Mouse (Mus musculus): ENCODE results near the gene Mindy1. TPM values are rescaled to one million over a fixed set of nuclear protein-coding genes. Genes with fewer than 3 reads are reported as not detected.

Gene Mindy1
- polyA plus RNA-seq (2017; shearing (Covaris generic)): 10 to 100 TPM; 22.1 to 25.3 TPM

DNA sequence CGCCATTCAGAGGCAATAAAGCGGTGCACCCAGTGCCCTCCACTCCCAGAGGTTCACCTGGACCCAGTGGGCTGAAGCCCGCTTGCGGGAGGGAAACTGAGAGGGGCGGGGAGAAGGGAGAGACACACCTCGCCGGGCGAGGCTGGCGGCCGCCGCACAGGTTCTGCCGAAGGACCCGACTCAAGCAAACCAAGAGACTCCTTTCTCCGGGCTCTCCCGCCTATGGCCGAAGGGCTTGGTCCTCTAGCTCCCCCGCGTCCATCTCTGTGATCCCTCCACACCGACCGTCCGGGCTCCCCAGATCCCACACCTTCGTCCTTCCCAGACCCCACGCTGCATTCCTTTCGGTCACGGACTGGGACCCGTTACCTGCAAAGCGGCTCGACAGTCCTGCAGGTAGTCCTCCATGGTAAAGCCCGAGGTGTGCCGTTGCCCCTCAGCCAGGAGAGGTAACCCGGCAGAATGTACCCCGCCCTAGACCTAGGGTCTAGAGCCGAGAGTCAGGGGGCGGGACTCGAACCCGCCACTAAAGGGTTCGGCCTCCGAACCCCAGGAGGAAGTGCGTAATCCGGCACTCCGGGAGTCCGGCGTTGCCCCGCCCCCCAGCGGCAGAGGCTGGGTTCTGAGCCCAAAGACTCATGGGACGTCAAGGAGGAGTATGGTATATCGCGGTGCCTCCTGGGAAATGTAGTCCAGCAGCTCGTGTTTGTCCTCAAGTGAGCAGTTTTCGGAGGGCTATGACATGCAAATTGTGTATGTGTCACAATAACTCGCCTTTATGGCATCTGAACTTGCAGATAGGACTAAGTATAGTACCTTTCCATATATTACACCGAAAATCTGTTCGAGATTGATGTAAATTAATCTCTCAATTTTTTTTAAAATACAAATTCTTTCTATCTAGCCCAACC is at the start of gene Mindy1, which contains the start of gene Prune1:
TSS of gene Mindy1 (plus strand) at position 130 of the 911 bp plus-strand sequence.
TSS of gene Prune1 (minus strand) at position 861 of the 911 bp plus-strand sequence.
- ATAC-seq: peak; percentile 95

DNA sequence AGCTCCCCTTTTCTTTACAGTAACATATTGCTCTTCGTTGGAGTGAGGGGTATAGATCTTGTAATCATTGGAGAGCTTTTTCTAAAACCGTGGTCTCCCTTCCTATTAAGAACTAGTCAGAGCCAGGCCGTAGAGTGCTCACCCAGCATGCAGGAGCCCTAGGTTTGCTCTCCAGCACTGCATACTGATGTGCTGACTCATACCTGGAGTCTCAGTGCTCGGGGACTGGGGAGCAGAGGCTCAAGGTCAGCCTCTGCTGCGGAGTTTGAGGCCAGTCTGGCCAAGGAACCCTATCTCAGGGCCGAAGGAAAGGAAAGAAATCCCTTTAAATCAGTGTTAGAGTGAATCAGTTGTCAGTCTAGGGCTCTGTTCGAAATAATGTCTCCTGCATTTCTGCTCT is 48.4 kb upstream of the Mindy1 start:
- no peak for ATAC-seq

DNA sequence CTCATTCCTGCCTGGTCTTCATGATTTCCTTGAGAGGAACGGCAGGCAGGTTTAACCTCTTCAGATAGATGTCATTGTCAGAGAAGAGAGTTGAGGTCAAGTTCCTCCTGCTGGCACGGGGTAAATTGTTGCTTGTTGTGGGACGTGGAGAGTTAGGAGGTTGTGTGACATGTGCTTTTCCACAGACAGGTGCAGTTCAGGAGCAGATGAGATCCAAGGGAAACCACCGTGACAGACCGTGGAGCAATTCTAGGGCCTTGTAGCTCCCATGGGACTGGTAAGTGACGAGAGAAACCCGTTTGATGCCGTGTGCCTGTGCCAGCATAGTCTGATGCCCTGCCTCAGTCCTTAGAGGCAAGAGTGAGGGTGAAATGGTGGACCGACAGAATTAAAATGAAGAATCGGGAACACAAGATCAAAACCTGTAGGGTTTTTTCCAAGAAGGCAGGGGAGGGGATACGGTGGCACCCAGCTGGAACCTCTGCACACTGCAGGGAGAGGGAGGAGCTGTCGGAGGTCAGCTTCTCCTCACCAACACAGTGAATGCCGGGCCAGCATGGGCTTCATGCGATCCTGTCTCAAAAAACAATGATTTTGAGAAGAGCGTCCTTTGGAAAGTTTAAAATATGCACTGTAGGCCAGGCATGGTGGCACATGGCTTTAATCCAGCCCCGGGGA is 47.7 kb upstream of the Mindy1 start:
- ATAC-seq: no peak

- ATAC-seq: no peak
Measured at GRCm38 (mm10) chr3:95235386-95236301, 45.5 kb upstream of the Mindy1 start.

GRCm38 (mm10) chr3:95237541-95238099 is 43.5 kb upstream of the Mindy1 start:
- no peak for ATAC-seq

GRCm38 (mm10) chr3:95239022-95239421 is 42.1 kb upstream of the Mindy1 start:
- no peak for ATAC-seq

DNA sequence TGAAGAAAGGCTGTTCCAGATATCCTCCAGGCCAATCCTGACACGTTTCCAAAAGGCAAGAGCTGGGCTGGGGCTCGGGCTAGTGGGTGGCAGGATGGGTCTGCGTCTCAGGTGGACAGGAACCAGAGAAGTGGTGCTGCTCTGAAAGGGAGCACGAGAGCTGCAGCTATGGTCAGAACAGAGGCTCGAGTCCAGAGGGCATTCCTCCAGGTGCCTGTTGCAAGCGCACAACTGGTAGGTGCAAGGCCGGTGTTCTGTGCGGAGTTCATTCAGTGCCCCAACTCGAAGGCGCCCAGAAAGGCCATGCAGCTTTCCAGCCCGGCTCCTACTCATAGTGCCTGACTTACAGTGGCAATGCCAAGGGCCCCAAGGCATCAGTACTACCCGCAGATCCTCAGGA is 41.2 kb upstream of the Mindy1 start:
- ATAC-seq: no peak

- no peak for ATAC-seq
Measured at GRCm38 (mm10) chr3:95240900-95241299, 40.2 kb upstream of the Mindy1 start.

DNA sequence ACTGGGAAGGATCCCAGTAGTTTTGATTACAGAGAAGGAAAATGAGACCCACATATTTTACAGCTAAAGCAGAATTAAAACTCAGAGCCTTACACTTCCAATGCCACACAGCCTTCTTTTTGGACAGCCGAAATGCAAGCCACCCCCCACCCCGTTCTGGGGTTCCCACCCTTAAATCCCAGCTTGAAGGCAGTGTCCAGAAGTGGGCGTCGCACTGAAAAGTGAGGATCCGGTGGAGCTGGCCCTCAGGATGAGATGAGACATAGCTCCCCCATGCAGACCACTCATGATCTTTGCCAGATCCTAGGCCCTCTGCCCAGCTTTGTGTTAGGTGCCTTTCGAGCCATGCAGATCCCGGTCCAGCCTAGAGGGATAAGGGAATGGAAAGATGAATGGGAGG is 39.6 kb upstream of the Mindy1 start, which contains the start of gene Gm128:
TSS of gene Gm128 (minus strand) at position 101 of the 400 bp plus-strand sequence.
- ATAC-seq: no peak

GRCm38 (mm10) chr3:95243086-95243485 is 38.1 kb upstream of the Mindy1 start:
- no peak for ATAC-seq

DNA sequence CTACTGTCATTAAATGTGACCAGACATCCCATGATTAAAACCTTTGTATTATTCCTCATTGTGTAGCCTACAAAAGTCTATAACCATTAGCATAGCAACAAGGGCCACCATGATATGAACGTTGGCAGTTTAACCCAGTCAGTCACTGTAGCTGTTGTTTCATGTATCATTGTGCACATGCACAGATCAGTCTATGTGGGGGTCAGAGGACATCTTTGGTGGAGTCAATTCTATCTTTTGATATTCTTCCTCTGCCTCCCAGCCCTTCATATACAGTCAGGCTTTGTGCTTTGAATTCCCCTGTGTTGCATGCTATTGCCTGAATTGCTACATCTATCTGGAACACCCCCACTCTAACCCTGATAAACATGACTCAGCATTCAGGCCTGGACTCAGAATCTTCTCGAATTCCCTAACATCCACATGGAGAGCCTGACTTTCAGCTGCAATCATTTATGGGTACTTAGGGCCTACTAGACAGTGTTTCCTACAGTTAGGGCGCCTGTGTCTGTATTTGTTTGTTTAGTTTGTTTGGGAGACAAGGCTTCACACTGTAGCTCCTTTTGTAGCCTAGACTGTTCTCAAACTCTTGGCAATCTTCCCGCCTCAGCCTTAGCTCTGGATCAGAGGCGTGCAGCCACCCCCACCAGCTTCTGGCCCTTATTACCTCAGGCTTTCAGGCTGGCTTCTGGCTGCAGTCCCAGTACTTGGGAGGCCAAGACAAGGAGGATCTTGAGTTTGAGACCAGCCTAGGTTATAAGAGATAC is 34.5 kb upstream of the Mindy1 start:
- ATAC-seq: no peak

GRCm38 (mm10) chr3:95247660-95248336 is 33.3 kb upstream of the Mindy1 start:
- no peak for ATAC-seq

DNA sequence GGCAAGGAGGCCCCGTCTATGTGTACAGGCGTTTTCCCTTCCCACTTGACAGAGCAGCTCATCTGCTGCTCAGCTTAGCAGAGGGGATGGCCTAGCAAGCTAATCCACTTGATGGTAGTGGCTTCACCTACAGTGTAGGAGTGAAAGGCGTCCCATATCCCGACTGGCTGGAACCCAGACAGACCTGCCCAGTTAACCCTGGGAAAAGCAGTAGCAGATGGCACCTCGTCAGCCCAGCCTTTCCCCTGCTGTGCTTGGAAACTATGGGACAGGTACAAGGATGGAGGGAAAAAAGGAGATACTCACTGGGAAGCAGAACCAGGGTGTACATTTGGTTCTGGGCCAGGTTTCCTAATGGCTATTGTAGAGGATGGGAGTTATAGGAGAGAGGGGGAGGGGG is 30.8 kb upstream of the Mindy1 start:
- no peak for ATAC-seq

DNA sequence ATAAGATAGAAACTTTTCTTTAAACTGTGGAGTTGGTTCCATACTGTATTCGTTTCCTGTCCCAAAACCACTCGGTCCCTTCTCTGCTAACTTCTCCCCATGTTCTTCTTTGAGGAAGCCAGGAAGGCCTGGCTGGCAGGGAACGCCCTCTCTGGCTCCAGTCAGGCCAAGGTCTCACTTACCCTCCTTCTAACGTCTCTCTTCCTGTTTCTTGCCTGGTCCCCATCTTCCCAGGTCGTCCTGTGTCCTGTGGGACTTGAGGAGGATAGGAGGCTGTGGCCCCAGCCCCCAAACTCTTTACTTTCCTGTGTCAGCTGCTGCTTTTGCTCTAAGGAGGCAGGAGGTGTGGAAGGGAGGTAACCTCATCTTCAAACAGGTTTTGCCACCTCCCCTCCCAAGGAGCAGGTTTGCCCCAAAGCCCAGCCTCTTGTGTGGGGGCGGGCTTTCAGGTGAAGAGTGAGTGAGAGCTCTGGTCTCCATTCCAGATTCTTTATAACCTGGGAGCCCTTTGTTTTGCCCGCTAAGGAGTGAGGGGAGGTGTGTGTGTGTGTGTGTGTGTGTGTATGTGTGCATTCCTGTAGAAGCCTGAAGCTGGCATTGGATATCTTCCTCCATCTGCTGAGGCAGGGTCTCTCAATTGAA is 30.2 kb upstream of the Mindy1 start, which contains the start of gene Bnipl:
TSS of gene Bnipl (minus strand) at position 411 of the 642 bp plus-strand sequence.
- ATAC-seq: no peak

- no peak for ATAC-seq
Measured at GRCm38 (mm10) chr3:95256931-95257330, 24.2 kb upstream of the Mindy1 start.

- ATAC-seq: no peak
Measured at GRCm38 (mm10) chr3:95261975-95262374, 19.2 kb upstream of the Mindy1 start.

DNA sequence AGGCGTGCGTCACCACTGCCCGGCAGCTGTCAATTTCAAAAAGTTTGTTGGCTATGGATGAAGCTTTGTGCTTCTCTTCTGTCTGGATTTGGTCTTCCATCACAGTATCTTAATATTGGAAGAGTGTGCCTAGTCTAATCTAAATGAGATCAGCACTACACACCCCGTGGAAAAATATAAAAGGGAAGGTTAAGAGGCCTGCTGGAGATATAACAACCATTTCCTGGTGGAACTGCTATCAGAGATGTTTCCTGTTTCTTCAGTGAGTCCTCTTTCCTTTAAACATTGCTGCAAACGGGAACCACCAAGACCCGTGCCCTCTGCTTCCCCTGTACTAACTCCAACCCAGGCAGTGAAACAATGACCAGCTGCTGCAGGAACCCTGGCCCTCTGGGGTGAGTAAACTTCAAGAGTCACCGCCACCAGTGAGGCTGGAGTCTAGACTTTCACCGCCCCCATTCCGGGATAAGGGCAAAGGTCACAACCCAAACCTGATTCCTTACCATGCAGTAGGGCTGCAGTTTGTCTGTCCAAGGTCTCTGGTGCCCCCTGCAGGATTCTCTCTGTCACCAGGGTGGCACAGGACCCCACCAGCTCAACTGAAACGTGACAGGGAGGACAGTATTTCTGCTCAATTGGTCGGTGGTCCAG is 17.9 kb upstream of the Mindy1 start:
- ATAC-seq: peak; percentile 80

- ATAC-seq: no peak
Measured at GRCm38 (mm10) chr3:95264724-95265123, 16.4 kb upstream of the Mindy1 start.

DNA sequence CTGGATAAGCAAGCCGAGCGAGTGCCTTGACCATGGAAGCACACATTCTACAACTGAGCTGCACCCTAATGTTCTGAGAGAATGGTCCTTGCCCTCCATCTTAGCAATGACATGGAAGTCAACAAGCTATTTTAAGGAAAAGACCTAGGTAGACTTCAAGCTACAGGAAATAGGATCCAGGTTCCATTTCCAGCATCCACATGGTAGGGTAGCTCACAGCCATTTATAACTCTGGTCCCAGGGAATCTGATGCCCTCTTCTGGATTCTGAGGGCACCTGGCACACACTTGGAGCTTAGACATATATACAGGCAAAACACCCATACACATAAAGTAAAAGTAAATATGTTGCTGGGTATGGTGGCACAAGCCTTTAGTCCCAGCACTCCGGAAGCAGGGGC is 15.1 kb upstream of the Mindy1 start:
- ATAC-seq: no peak

GRCm38 (mm10) chr3:95267855-95268254 is 13.3 kb upstream of the Mindy1 start:
- ATAC-seq: no peak
